21 mouse cellular contexts compared by ENCODE assay signal in genomic region chr12:34269472-34270040, GRCm38 (mm10).
DNase-seq lines count a peak whose midpoint lies in the region; ATAC-seq and TF ChIP-seq lines count a peak whose summit lies in the region.
"Had no signal": no experiment of that assay in that cellular context is flagged by ENCODE, and none has a peak within 500 bp of the region (broad histone marks: within the 10 kb centered on the region; RNA-seq: fewer than 3 reads in every experiment).

No protein-coding gene starts in this region.

- TF ChIP-seq CTCF in stomach, postnatal 0 days (IDR thresholded peaks at IDR 0.05; ENCODE audit: low read depth): no peak

- H3K4me3 ChIP-seq in forebrain, embryonic 10.5 days: no peak overlapping the region
- H3K4me3 ChIP-seq in forebrain, embryonic 13.5 days: no peak overlapping the region
- no peak overlapping the region for H3K4me3 ChIP-seq in limb, embryonic 15.5 days
- no peak overlapping the region for H3K4me3 ChIP-seq in stomach, postnatal 0 days (ENCODE audit: low read depth, low read length)
- H3K4me3 ChIP-seq: hindbrain, embryonic 13.5 days; intestine, embryonic 15.5 days; left cerebral cortex, adult 2 months; midbrain, embryonic 13.5 days had no signal

- H3K9me3 ChIP-seq in forebrain, embryonic 10.5 days: no peaks in the 10 kb centered on the region
- H3K9me3 ChIP-seq in forebrain, embryonic 13.5 days (replicated peaks): no peaks in the 10 kb centered on the region
- H3K9me3 ChIP-seq in limb, embryonic 15.5 days: no peaks in the 10 kb centered on the region
- no peaks in the 10 kb centered on the region for H3K9me3 ChIP-seq in stomach, postnatal 0 days (ENCODE audit: control insufficient read depth, low read length)
- H3K9me3 ChIP-seq: hindbrain, embryonic 13.5 days; intestine, embryonic 15.5 days; midbrain, embryonic 13.5 days had no signal

- H3K9ac ChIP-seq in forebrain, embryonic 13.5 days: no peak overlapping the region
- no peak overlapping the region for H3K9ac ChIP-seq in limb, embryonic 15.5 days
- no peak overlapping the region for H3K9ac ChIP-seq in stomach, postnatal 0 days (ENCODE audit: low read length)
- H3K9ac ChIP-seq: hindbrain, embryonic 13.5 days; intestine, embryonic 15.5 days; midbrain, embryonic 13.5 days had no signal

- no peaks in the 10 kb centered on the region for H3K27me3 ChIP-seq in forebrain, embryonic 10.5 days (ENCODE audit: poor library complexity, severe bottlenecking)
- no peaks in the 10 kb centered on the region for H3K27me3 ChIP-seq in forebrain, embryonic 13.5 days
- H3K27me3 ChIP-seq in limb, embryonic 15.5 days: no peaks in the 10 kb centered on the region
- H3K27me3 ChIP-seq in stomach, postnatal 0 days (ENCODE audit: control insufficient read depth, insufficient read depth, low read length): no peaks in the 10 kb centered on the region
- H3K27me3 ChIP-seq: hindbrain, embryonic 13.5 days; intestine, embryonic 15.5 days; midbrain, embryonic 13.5 days; Patski had no signal

- ATAC-seq in forebrain, embryonic 13.5 days: no peak
- ATAC-seq in limb, embryonic 15.5 days (ENCODE audit: insufficient number of reproducible peaks, low FRiP score, low TSS enrichment, low read depth): no peak
- ATAC-seq in stomach, postnatal 0 days (ENCODE audit: low FRiP score, low TSS enrichment): no peak
- ATAC-seq: intestine, embryonic 15.5 days; lung, postnatal 0 days; midbrain, embryonic 13.5 days; Patski had no signal

- 61% methylated on average over 13 of the region's 13 CpGs for WGBS in forebrain, embryonic 10.5 days
- 81% methylated on average over 13 of the region's 13 CpGs for WGBS in forebrain, embryonic 13.5 days
- WGBS in limb, embryonic 15.5 days: 32% methylated on average over 13 of the region's 13 CpGs
- 63% methylated on average over 13 of the region's 13 CpGs for WGBS in stomach, postnatal 0 days

- no peak for TF ChIP-seq EP300 in stomach, postnatal 0 days (optimal IDR thresholded peaks at IDR 0.05)

- H3K4me1 ChIP-seq in forebrain, embryonic 10.5 days: peaks cover 16% of the 10 kb centered on the region; the same call in 1 of the 2 replicates
- no peaks in the 10 kb centered on the region for H3K4me1 ChIP-seq in forebrain, embryonic 13.5 days
- H3K4me1 ChIP-seq in limb, embryonic 15.5 days: no peaks in the 10 kb centered on the region
- no peaks in the 10 kb centered on the region for H3K4me1 ChIP-seq in stomach, postnatal 0 days (replicated peaks; ENCODE audit: control insufficient read depth, insufficient read depth)
- H3K4me1 ChIP-seq: intestine, embryonic 15.5 days; midbrain, embryonic 13.5 days had no signal

- peak; percentile 26 for DNase-seq in forebrain, embryonic 10.5 days (ENCODE audit: extremely low spot score, low spot score)
- peak; percentile 20 for DNase-seq in embryo, embryonic 9.5 days (ENCODE audit: extremely low spot score)
- DNase-seq in forelimb bud, embryonic 11.5 days (ENCODE audit: low read depth, low spot score): peak; percentile 89
- no peak for DNase-seq in ovary, postnatal 10 days (ENCODE audit: low spot score)
- no peak for DNase-seq in stomach, postnatal 0 days (ENCODE audit: low spot score)
- no peak for DNase-seq in thymus, postnatal 36 days
- DNase-seq: adrenal gland, postnatal 10 days; cerebellum, adult 9-10 months; gastrocnemius, postnatal 14 days; kidney, postnatal 36 days; layer of hippocampus, adult 9-11 months; liver; right cerebral cortex, postnatal 4 days had no signal

- H3K4me2 ChIP-seq in forebrain, embryonic 13.5 days: no peak overlapping the region
- H3K4me2 ChIP-seq in limb, embryonic 15.5 days: no peak overlapping the region
- H3K4me2 ChIP-seq in stomach, postnatal 0 days (replicated peaks; ENCODE audit: low read depth): no peak overlapping the region
- H3K4me2 ChIP-seq: hindbrain, embryonic 13.5 days; intestine, embryonic 15.5 days; midbrain, embryonic 13.5 days had no signal

- H3K27ac ChIP-seq in forebrain, embryonic 10.5 days: peak overlapping the region; percentile 60; the same call in 1 of the 2 replicates
- no peak overlapping the region for H3K27ac ChIP-seq in forebrain, embryonic 13.5 days
- peak overlapping the region; percentile 6; the same call in 1 of the 2 replicates for H3K27ac ChIP-seq in limb, embryonic 15.5 days
- H3K27ac ChIP-seq in stomach, postnatal 0 days (replicated peaks): no peak overlapping the region
- H3K27ac ChIP-seq: hindbrain, embryonic 13.5 days; intestine, embryonic 15.5 days; left cerebral cortex, adult 2 months; midbrain, embryonic 13.5 days had no signal

- H3K36me3 ChIP-seq in forebrain, embryonic 10.5 days (replicated peaks): no peaks in the 10 kb centered on the region
- H3K36me3 ChIP-seq in forebrain, embryonic 13.5 days (ENCODE audit: poor library complexity, severe bottlenecking): no peaks in the 10 kb centered on the region
- no peaks in the 10 kb centered on the region for H3K36me3 ChIP-seq in limb, embryonic 15.5 days
- H3K36me3 ChIP-seq in stomach, postnatal 0 days (ENCODE audit: control insufficient read depth, insufficient read depth, low read length): no peaks in the 10 kb centered on the region
- H3K36me3 ChIP-seq: hindbrain, embryonic 13.5 days; intestine, embryonic 15.5 days; midbrain, embryonic 13.5 days had no signal

Comparison
In these comparisons a context has a peak if more than half of its experiments do, and no peak if none do; other contexts are left out.
1. H3K27ac ChIP-seq: peak in forebrain, embryonic 10.5 days (single experiment) and limb, embryonic 15.5 days (single experiment); none in forebrain, embryonic 13.5 days (single experiment) and stomach, postnatal 0 days (single experiment).
2. DNase-seq: peak in forebrain, embryonic 10.5 days (single experiment), embryo, embryonic 9.5 days (single experiment) and forelimb bud, embryonic 11.5 days (single experiment); none in ovary, postnatal 10 days (single experiment), stomach, postnatal 0 days (single experiment) and thymus, postnatal 36 days (0 of 2).